Mouse (Mus musculus): ENCODE results near the gene Numbl.

The Numbl gene

GRCm38 (mm10) chr7:27310996-27311535 is 52.8 kb downstream of the Numbl start:
- Histone ChIP-seq H3K4me1 (replicated peaks; ENCODE audit: low read depth, low read length) (peaks cover 45% of the 10 kb centered on the region), H3K36me3 (ENCODE audit: insufficient read depth, low read length) (peaks cover 53% of the 10 kb centered on the region)

GRCm38 (mm10) chr7:27311651-27312284 is 53.5 kb downstream of the Numbl start:
- peak overlapping the region; percentile 84 for H3K4me3 ChIP-seq (replicated peaks; ENCODE audit: low read length)
- H3K4me1 ChIP-seq (replicated peaks; ENCODE audit: low read depth, low read length) = peaks cover 44% of the 10 kb centered on the region
- H3K36me3 ChIP-seq (ENCODE audit: insufficient read depth, low read length) = peaks cover 55% of the 10 kb centered on the region
- no peaks in the 10 kb centered on the region for H3K27me3 ChIP-seq (ENCODE audit: insufficient read depth, low read length)
- no peak for TF ChIP-seq POU5F1 (IDR thresholded peaks at IDR 0.05; ENCODE audit: borderline replicate concordance, low read length)
- TF ChIP-seq CTCF (conservative IDR thresholded peaks at IDR 0.05; ENCODE audit: low read length) = no peak
- TF ChIP-seq NANOG (IDR thresholded peaks at IDR 0.05; ENCODE audit: borderline replicate concordance, low read length) = no peak
- peaks cover 22% of the 10 kb centered on the region for H3K9me3 ChIP-seq (ENCODE audit: low read length)

More at GRCm38 (mm10) chr7:27310996-27311535, 52.8 kb downstream of the Numbl start:
- Histone ChIP-seq H3K4me3 (replicated peaks; ENCODE audit: low read length) (peak overlapping the region; percentile 84), H3K9me3 (ENCODE audit: low read length) (peaks cover 22% of the 10 kb centered on the region), H3K27me3 (ENCODE audit: insufficient read depth, low read length) (no peaks in the 10 kb centered on the region)
- TF ChIP-seq NANOG (IDR thresholded peaks at IDR 0.05; ENCODE audit: borderline replicate concordance, low read length) = no peak
- no peak for TF ChIP-seq CTCF (conservative IDR thresholded peaks at IDR 0.05; ENCODE audit: low read length)
- TF ChIP-seq POU5F1 (IDR thresholded peaks at IDR 0.05; ENCODE audit: borderline replicate concordance, low read length) = no peak

GRCm38 (mm10) chr7:27314393-27314792 is 56.2 kb downstream of the Numbl start:
- H3K36me3 ChIP-seq (ENCODE audit: insufficient read depth, low read length) = peaks cover 62% of the 10 kb centered on the region
- peaks cover 22% of the 10 kb centered on the region for H3K9me3 ChIP-seq (ENCODE audit: low read length)
- H3K4me3 ChIP-seq (replicated peaks; ENCODE audit: low read length) = no peak overlapping the region
- peaks cover 34% of the 10 kb centered on the region for H3K4me1 ChIP-seq (replicated peaks; ENCODE audit: low read depth, low read length)
- peak; percentile 87 for TF ChIP-seq CTCF (conservative IDR thresholded peaks at IDR 0.05; ENCODE audit: low read length)
- no peak for TF ChIP-seq POU5F1 (IDR thresholded peaks at IDR 0.05; ENCODE audit: borderline replicate concordance, low read length)
- no peak for TF ChIP-seq NANOG (IDR thresholded peaks at IDR 0.05; ENCODE audit: borderline replicate concordance, low read length)
- H3K27me3 ChIP-seq (ENCODE audit: insufficient read depth, low read length) = no peaks in the 10 kb centered on the region

GRCm38 (mm10) chr7:27315958-27316357 is 57.7 kb downstream of the Numbl start:
- Histone ChIP-seq H3K4me3 (replicated peaks; ENCODE audit: low read length) (no peak overlapping the region), H3K36me3 (ENCODE audit: insufficient read depth, low read length) (peaks cover 78% of the 10 kb centered on the region), H3K4me1 (replicated peaks; ENCODE audit: low read depth, low read length) (peaks cover 43% of the 10 kb centered on the region), H3K9me3 (ENCODE audit: low read length) (peaks cover 22% of the 10 kb centered on the region), H3K27me3 (ENCODE audit: insufficient read depth, low read length) (no peaks in the 10 kb centered on the region)
- TF ChIP-seq CTCF (conservative IDR thresholded peaks at IDR 0.05; ENCODE audit: low read length) = no peak
- TF ChIP-seq NANOG (IDR thresholded peaks at IDR 0.05; ENCODE audit: borderline replicate concordance, low read length) = no peak
- TF ChIP-seq POU5F1 (IDR thresholded peaks at IDR 0.05; ENCODE audit: borderline replicate concordance, low read length) = no peak

GRCm38 (mm10) chr7:27319411-27319810 is 61.2 kb downstream of the Numbl start:
- TF ChIP-seq NANOG (IDR thresholded peaks at IDR 0.05; ENCODE audit: borderline replicate concordance, low read length) (no peak), POU5F1 (IDR thresholded peaks at IDR 0.05; ENCODE audit: borderline replicate concordance, low read length) (no peak), CTCF (conservative IDR thresholded peaks at IDR 0.05; ENCODE audit: low read length) (no peak)
- 0 out of 2 replicates have a peak overlapping the region, but pooled peaks have one; percentile 13 for H3K4me3 ChIP-seq (replicated peaks; ENCODE audit: low read length)

GRCm38 (mm10) chr7:27322291-27322690 is 64.1 kb downstream of the Numbl start:
- Histone ChIP-seq H3K4me3 (replicated peaks; ENCODE audit: low read length) (peak overlapping the region; percentile 64), H3K27me3 (ENCODE audit: insufficient read depth, low read length) (no peaks in the 10 kb centered on the region), H3K36me3 (ENCODE audit: insufficient read depth, low read length) (peaks cover 90% of the 10 kb centered on the region), H3K9me3 (ENCODE audit: low read length) (no peaks in the 10 kb centered on the region), H3K4me1 (replicated peaks; ENCODE audit: low read depth, low read length) (peaks cover 86% of the 10 kb centered on the region)
- TF ChIP-seq NANOG (IDR thresholded peaks at IDR 0.05; ENCODE audit: borderline replicate concordance, low read length) = no peak
- TF ChIP-seq CTCF (conservative IDR thresholded peaks at IDR 0.05; ENCODE audit: low read length) = no peak
- TF ChIP-seq POU5F1 (IDR thresholded peaks at IDR 0.05; ENCODE audit: borderline replicate concordance, low read length) = no peak

More at GRCm38 (mm10) chr7:27319411-27319810, 61.2 kb downstream of the Numbl start:
- H3K9me3 ChIP-seq (ENCODE audit: low read length) = peaks cover 2% of the 10 kb centered on the region
- peaks cover 65% of the 10 kb centered on the region for H3K4me1 ChIP-seq (replicated peaks; ENCODE audit: low read depth, low read length)
- H3K36me3 ChIP-seq (ENCODE audit: insufficient read depth, low read length) = peaks cover 93% of the 10 kb centered on the region
- no peaks in the 10 kb centered on the region for H3K27me3 ChIP-seq (ENCODE audit: insufficient read depth, low read length)

- Histone ChIP-seq H3K4me1 (replicated peaks; ENCODE audit: low read depth, low read length) (peaks cover 93% of the 10 kb centered on the region), H3K4me3 (replicated peaks; ENCODE audit: low read length) (peak overlapping the region; percentile 37; the same call in 1 of the 2 replicates), H3K27me3 (ENCODE audit: insufficient read depth, low read length) (no peaks in the 10 kb centered on the region), H3K9me3 (ENCODE audit: low read length) (no peaks in the 10 kb centered on the region), H3K36me3 (ENCODE audit: insufficient read depth, low read length) (peaks cover 90% of the 10 kb centered on the region)
- TF ChIP-seq CTCF (conservative IDR thresholded peaks at IDR 0.05; ENCODE audit: low read length) = 0 out of 2 replicates have a peak, but pooled peaks have one; percentile 7
- TF ChIP-seq POU5F1 (IDR thresholded peaks at IDR 0.05; ENCODE audit: borderline replicate concordance, low read length) = no peak
These were observed 64.8 kb downstream of the Numbl start for GRCm38 (mm10) chr7:27323001-27323400.

- Histone ChIP-seq H3K36me3 (ENCODE audit: insufficient read depth, low read length) (peaks cover 85% of the 10 kb centered on the region), H3K27me3 (ENCODE audit: insufficient read depth, low read length) (no peaks in the 10 kb centered on the region), H3K9me3 (ENCODE audit: low read length) (no peaks in the 10 kb centered on the region), H3K4me1 (replicated peaks; ENCODE audit: low read depth, low read length) (peaks cover 98% of the 10 kb centered on the region), H3K4me3 (replicated peaks; ENCODE audit: low read length) (no peak overlapping the region; the same call in 1 of the 2 replicates)
- TF ChIP-seq POU5F1 (IDR thresholded peaks at IDR 0.05; ENCODE audit: borderline replicate concordance, low read length) (no peak), CTCF (conservative IDR thresholded peaks at IDR 0.05; ENCODE audit: low read length) (no peak), NANOG (IDR thresholded peaks at IDR 0.05; ENCODE audit: borderline replicate concordance, low read length) (no peak)
These were observed 65.9 kb downstream of the Numbl start for GRCm38 (mm10) chr7:27324161-27324560.

Data from E14TG2a.4 (cell line).